Mouse (Mus musculus) T-helper 1 cell (primary cell): Measurements from ENCODE around the gene Grid2.

Experiments
- in situ Hi-C: fragments of 300-600 bp; cut with MboI, MseI; formaldehyde crosslinking; loops from one replicate; pipeline ENCODE4 v1.15.1; 2025; ENCODE audit warnings: high pct_unique_total_duplicates

Grid2 gene

GRCm38 (mm10) chr6:64304709-64305476, 1049.2 kb downstream of the Grid2 start:
- in situ Hi-C loops = no loop called here

GRCm38 (mm10) chr6:64308631-64309030, 1053.0 kb downstream of the Grid2 start:
- in situ Hi-C loops = no loop called here

GRCm38 (mm10) chr6:64313132-64313531, 1057.5 kb downstream of the Grid2 start:
- in situ Hi-C loops = no loop called here

GRCm38 (mm10) chr6:64326936-64327335, 1071.3 kb downstream of the Grid2 start:
- in situ Hi-C loops = no loop called here

GRCm38 (mm10) chr6:64327876-64328275, 1072.2 kb downstream of the Grid2 start:
- in situ Hi-C loops = no loop called here

- in situ Hi-C loops = no loop called here
Observed at GRCm38 (mm10) chr6:64398413-64399098, 1142.9 kb downstream of the Grid2 start.

GRCm38 (mm10) chr6:64427658-64428057, 1172.0 kb downstream of the Grid2 start:
- in situ Hi-C loops = no loop called here

- in situ Hi-C loops = no loop called here
Observed at GRCm38 (mm10) chr6:64428898-64429297, 1173.2 kb downstream of the Grid2 start.

GRCm38 (mm10) chr6:64448127-64448526, 1192.5 kb downstream of the Grid2 start:
- in situ Hi-C loops = no loop called here

- in situ Hi-C loops = no loop called here
Observed at GRCm38 (mm10) chr6:64448864-64449355, 1193.2 kb downstream of the Grid2 start.

- in situ Hi-C loops = no loop called here
Observed at GRCm38 (mm10) chr6:64450770-64451169, 1195.1 kb downstream of the Grid2 start.

DNA sequence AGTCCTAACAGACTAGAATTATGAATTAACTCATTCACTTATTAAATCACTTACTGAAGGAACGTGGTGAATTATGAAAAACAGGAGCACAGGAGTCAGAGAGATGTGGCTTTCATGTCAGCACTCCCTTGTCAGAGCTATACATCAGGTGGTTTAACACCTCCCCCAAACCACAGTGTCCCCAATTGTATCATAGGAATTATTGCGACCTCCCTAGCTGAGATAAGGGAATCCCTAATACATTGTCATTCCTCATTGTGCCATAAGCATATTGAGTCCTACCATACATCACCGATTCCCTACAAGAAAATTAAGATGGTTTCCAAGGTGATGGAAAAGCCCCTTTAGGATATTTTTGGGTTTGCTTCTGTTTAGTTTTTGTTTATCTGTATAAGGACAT, 1224.2 kb downstream of the Grid2 start:
- in situ Hi-C loops = no loop called here

DNA sequence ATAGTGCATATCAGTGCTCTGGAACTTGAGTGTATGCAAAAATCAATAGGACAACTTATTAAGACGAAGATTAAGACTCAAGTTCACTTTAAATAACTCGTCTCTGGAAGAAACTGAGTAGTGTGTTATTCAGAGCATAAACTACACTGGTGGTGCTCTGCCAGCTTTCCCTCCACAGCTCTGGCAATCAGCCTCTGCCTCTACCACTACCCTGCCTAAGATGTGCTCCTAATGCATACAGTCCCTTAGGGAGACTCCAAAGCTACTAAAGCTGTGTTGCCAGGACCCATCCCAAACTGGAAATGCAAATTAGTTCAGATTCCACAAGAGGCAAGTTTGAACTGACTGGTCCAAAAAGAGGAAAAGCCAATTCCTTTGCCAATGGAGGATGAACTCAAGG, 1224.9 kb downstream of the Grid2 start:
- in situ Hi-C loops = no loop called here

GRCm38 (mm10) chr6:64490313-64491067, 1234.8 kb downstream of the Grid2 start:
- in situ Hi-C loops = no loop called here

GRCm38 (mm10) chr6:64504394-64504793, 1248.7 kb downstream of the Grid2 start:
- in situ Hi-C loops = no loop called here

DNA sequence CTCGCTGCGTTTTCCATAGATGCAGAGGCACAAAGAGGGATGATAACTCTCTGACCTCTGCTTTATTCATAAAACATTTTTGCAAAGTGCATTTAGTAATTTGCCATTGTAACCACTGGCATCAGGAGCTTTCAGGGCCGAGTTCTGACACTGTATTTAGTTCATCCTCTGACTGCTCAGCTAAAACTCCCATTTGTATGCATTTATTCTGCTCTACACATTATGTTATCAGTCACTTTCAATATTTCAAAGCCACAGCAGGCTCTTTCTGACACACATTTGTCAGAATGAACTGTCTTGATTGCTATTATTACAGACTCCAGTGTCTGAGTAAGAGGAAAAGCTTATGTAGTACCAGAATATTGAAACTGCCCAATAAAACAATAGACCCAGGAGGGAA, 1286.5 kb downstream of the Grid2 start:
- in situ Hi-C loops = no loop called here

DNA sequence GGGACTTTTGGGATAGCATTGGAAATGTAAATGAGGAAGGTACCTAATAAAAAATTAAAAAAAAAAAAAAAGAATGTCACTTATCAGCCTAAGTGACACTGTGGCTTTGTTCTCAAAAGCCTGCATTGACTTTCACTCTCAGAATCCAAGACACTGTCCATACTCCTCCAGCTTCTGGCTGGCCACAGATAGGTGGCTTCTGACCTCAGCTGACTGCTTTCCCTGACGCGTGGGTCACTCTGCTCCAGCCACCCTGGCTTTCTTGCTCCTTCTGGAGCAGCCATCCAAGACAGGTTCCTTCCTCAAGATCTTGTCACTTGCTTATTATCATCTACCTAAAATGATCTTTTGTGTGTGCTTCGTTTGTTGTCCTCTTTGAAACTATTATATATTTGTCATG, 1298.0 kb downstream of the Grid2 start:
- in situ Hi-C loops = no loop called here

DNA sequence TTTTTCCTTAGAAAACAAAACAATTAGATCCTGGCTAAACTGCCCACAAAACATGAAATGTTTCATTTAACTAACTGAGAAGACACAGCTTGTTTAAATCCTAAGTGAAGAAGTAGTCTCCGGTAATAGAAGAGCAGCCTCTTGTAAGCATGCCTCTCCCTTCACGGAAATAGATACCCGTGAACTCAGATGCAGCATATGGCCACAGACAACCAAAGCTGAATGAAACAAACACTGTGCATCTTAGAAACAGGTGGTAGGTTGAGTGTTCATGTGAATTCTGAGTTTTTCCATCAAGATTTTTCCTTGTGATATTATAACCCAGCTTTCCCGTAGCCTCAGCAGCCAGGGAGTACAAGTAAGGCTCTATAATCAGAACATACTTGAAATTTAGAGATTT, 1299.5 kb downstream of the Grid2 start:
- in situ Hi-C loops = no loop called here

DNA sequence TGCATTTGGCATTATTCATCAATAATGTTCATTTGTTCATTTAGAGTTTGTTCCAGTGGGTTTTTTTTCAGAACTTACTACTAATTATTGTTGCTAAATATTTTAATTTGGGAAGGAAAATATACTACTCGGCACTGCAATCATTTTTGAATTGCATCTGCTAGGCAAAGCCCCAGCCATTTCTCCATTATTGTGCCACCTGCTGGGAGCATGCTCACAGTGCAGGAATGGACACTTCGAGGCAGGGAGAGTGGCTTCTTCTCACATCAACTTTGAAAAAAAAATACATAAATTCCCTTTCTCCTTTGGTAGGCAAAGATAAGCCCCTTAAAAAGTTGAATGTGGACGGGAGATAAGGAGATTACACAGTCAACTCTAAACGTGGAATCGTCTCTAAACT, 1312.9 kb downstream of the Grid2 start:
- in situ Hi-C loops = no loop called here

DNA sequence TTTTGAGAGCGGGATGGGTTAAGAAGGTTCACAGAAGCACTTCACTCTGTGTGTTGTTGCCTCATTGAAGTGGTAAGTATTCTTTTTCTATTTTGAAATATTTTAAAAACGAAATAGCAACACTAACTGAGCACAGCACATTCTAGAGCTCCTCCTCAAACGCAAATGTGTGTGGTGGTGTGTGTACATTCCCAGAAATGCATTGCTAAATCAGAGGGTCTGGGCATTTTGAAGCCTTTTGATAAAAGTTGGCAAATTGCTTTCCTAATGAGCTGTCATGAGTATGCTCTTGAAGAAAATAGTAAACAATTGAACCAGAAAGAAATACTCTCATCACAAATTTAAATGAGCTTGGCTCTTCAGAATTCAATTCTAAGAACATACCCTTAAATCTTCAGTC, 1325.7 kb downstream of the Grid2 start:
- in situ Hi-C loops = no loop called here

GRCm38 (mm10) chr6:64588487-64589205, 1333.0 kb downstream of the Grid2 start:
- in situ Hi-C loops = no loop called here

GRCm38 (mm10) chr6:64596261-64596660, 1340.6 kb downstream of the Grid2 start:
- in situ Hi-C loops = no loop called here
